Mouse (Mus musculus): Measurements from ENCODE around the gene Slc2a4. TPM values are rescaled to one million over a fixed set of nuclear protein-coding genes. Genes with fewer than 3 reads are reported as not detected.

Gene Slc2a4
- polyA plus RNA-seq, 1 experiment = 1.9 TPM

DNA sequence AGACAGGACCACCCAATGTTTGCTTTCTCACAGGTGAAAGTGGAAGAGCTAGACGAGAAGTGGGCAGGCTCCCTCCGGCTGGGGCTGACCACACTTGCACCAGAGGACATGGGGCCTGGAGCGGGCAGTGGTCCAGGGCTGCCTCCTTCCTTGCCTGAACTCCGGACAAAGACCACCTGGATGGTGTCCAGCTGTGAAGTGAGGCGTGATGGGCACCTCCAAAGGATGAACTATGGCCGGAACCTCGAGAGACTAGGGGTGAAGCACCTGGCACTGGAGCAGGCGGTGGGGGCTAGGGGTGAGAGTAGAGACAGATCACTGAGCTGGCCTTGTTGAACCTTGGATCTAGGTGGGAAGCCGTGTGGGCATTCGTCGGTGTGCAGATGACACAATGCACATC lies 39.3 kb downstream of the Slc2a4 start:
- no peak overlapping the region for H3K27ac ChIP-seq (ENCODE audit: control insufficient read depth, insufficient read depth, low read depth, low read length)
- no peak overlapping the region for H3K4me3 ChIP-seq (ENCODE audit: control insufficient read depth, low read depth, low read length)
- no peak for TF ChIP-seq CTCF (IDR thresholded peaks at IDR 0.05; ENCODE audit: control insufficient read depth, insufficient read depth, insufficient replicate concordance, low read depth, low read length)
- TF ChIP-seq POLR2A (IDR thresholded peaks at IDR 0.05; ENCODE audit: control insufficient read depth, low read depth, low read length) = no peak
- H3K4me1 ChIP-seq (ENCODE audit: control insufficient read depth, insufficient read depth, low read length) = peaks cover 5% of the 10 kb centered on the region
- peaks cover 6% of the 10 kb centered on the region for H3K36me3 ChIP-seq (ENCODE audit: control insufficient read depth, insufficient read depth, low read length)
- no peaks in the 10 kb centered on the region for H3K27me3 ChIP-seq (ENCODE audit: control insufficient read depth, insufficient read depth, low read length)

DNA sequence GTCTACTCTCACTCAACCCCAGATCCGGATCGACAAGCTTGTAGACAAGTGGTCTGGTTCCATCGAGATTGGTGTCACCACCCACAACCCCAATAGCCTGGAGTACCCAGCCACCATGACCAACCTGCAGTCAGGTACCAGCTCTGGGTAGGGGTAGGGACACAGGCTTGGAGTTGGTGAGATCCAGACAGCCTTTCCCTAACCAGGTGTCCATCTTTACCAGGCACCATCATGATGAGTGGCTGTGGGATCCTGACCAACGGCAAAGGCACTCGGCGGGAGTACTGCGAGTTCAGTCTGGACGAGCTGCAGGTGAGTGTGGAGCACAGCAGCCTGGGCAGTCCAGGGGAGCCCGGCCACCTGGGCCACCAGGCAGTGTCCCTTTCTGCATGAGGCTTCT lies 43.7 kb downstream of the Slc2a4 start:
- peaks cover 4% of the 10 kb centered on the region for H3K36me3 ChIP-seq (ENCODE audit: control insufficient read depth, insufficient read depth, low read length)
- H3K27me3 ChIP-seq (ENCODE audit: control insufficient read depth, insufficient read depth, low read length) = no peaks in the 10 kb centered on the region
- H3K4me3 ChIP-seq (ENCODE audit: control insufficient read depth, low read depth, low read length) = no peak overlapping the region
- H3K27ac ChIP-seq (ENCODE audit: control insufficient read depth, insufficient read depth, low read depth, low read length) = no peak overlapping the region
- no peak for TF ChIP-seq POLR2A (IDR thresholded peaks at IDR 0.05; ENCODE audit: control insufficient read depth, low read depth, low read length)
- no peak for TF ChIP-seq CTCF (IDR thresholded peaks at IDR 0.05; ENCODE audit: control insufficient read depth, insufficient read depth, insufficient replicate concordance, low read depth, low read length)
- H3K4me1 ChIP-seq (ENCODE audit: control insufficient read depth, insufficient read depth, low read length) = peaks cover 6% of the 10 kb centered on the region

DNA sequence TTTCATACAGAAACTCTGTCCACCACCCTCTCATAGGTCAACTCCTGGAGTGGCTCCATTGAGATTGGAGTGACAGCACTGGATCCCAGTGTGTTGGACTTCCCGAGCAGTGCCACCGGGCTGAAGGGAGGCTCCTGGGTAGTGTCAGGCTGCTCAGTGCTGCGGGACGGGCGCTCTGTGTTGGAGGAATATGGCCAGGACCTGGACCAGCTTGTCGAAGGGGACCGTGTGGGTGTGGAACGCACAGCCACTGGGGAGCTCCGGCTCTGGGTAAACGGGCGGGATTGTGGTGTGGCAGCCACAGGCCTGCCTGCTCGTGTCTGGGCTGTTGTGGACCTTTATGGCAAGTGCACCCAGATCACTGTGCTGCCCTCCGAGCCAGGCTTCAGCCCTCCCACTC lies 45.0 kb downstream of the Slc2a4 start:
- no peak for TF ChIP-seq POLR2A (IDR thresholded peaks at IDR 0.05; ENCODE audit: control insufficient read depth, low read depth, low read length)
- TF ChIP-seq CTCF (IDR thresholded peaks at IDR 0.05; ENCODE audit: control insufficient read depth, insufficient read depth, insufficient replicate concordance, low read depth, low read length) = no peak
- no peak overlapping the region for H3K27ac ChIP-seq (ENCODE audit: control insufficient read depth, insufficient read depth, low read depth, low read length)
- H3K4me3 ChIP-seq (ENCODE audit: control insufficient read depth, low read depth, low read length) = peak overlapping the region; percentile 83
- peaks cover 4% of the 10 kb centered on the region for H3K36me3 ChIP-seq (ENCODE audit: control insufficient read depth, insufficient read depth, low read length)
- H3K4me1 ChIP-seq (ENCODE audit: control insufficient read depth, insufficient read depth, low read length) = peaks cover 6% of the 10 kb centered on the region
- H3K27me3 ChIP-seq (ENCODE audit: control insufficient read depth, insufficient read depth, low read length) = no peaks in the 10 kb centered on the region

DNA sequence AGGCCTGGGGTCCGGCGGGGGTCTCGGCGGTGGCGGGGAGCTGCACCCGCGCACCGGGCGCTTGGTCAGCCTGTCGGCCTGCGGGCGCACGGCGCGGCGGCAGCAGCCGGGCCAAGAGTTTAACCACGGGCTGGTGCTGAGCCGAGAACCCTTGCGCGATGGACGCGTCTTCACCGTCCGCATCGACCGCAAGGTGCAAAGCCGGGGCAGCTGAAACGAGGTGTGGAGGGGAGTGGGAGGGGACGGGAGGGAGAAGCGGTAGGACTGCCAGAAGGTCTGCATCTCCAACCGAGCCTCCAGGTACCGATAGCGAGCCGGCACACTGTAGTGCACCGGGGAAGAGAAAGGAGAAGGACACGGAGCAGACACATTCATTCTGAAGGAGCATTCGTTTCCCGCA lies 46.0 kb downstream of the Slc2a4 start:
- Histone ChIP-seq H3K36me3 (ENCODE audit: control insufficient read depth, insufficient read depth, low read length) (peaks cover 1% of the 10 kb centered on the region), H3K27ac (ENCODE audit: control insufficient read depth, insufficient read depth, low read depth, low read length) (peak overlapping the region; percentile 21), H3K27me3 (ENCODE audit: control insufficient read depth, insufficient read depth, low read length) (no peaks in the 10 kb centered on the region), H3K4me3 (ENCODE audit: control insufficient read depth, low read depth, low read length) (peak overlapping the region; percentile 83), H3K4me1 (ENCODE audit: control insufficient read depth, insufficient read depth, low read length) (peaks cover 6% of the 10 kb centered on the region)
- TF ChIP-seq POLR2A (IDR thresholded peaks at IDR 0.05; ENCODE audit: control insufficient read depth, low read depth, low read length) = no peak
- no peak for TF ChIP-seq CTCF (IDR thresholded peaks at IDR 0.05; ENCODE audit: control insufficient read depth, insufficient read depth, insufficient replicate concordance, low read depth, low read length)

DNA sequence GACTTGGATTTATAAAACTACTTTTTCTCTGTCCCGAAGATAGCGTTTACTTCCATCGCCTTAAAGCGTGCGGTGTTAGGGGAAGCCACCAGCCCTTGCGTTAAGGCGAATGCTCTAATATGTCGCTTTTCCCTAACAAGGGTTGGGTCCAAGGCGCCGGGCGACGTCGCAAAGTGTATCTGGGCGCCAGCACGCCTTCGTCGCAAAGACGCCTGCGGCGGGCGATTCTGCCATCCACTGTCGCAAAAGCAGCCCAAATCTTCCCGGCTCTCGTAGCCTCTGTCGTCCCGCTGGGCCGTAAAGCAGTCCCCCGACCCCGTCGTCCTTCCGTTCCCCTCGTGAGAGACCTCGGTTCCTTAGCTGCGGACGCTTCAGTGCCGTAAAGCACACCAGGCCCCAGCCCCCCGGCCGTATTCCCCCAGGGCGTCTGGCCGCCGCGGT lies 46.6 kb downstream of the Slc2a4 start:
- peak overlapping the region; percentile 83 for H3K4me3 ChIP-seq (ENCODE audit: control insufficient read depth, low read depth, low read length)
- H3K27me3 ChIP-seq (ENCODE audit: control insufficient read depth, insufficient read depth, low read length) = no peaks in the 10 kb centered on the region
- TF ChIP-seq POLR2A (IDR thresholded peaks at IDR 0.05; ENCODE audit: control insufficient read depth, low read depth, low read length) (peak; percentile 80), CTCF (IDR thresholded peaks at IDR 0.05; ENCODE audit: control insufficient read depth, insufficient read depth, insufficient replicate concordance, low read depth, low read length) (no peak)
- no peaks in the 10 kb centered on the region; the same call in none of the 2 replicates for H3K36me3 ChIP-seq (ENCODE audit: control insufficient read depth, insufficient read depth, low read length)
- peaks cover 6% of the 10 kb centered on the region for H3K4me1 ChIP-seq (ENCODE audit: control insufficient read depth, insufficient read depth, low read length)
- H3K27ac ChIP-seq (ENCODE audit: control insufficient read depth, insufficient read depth, low read depth, low read length) = peak overlapping the region; percentile 90

DNA sequence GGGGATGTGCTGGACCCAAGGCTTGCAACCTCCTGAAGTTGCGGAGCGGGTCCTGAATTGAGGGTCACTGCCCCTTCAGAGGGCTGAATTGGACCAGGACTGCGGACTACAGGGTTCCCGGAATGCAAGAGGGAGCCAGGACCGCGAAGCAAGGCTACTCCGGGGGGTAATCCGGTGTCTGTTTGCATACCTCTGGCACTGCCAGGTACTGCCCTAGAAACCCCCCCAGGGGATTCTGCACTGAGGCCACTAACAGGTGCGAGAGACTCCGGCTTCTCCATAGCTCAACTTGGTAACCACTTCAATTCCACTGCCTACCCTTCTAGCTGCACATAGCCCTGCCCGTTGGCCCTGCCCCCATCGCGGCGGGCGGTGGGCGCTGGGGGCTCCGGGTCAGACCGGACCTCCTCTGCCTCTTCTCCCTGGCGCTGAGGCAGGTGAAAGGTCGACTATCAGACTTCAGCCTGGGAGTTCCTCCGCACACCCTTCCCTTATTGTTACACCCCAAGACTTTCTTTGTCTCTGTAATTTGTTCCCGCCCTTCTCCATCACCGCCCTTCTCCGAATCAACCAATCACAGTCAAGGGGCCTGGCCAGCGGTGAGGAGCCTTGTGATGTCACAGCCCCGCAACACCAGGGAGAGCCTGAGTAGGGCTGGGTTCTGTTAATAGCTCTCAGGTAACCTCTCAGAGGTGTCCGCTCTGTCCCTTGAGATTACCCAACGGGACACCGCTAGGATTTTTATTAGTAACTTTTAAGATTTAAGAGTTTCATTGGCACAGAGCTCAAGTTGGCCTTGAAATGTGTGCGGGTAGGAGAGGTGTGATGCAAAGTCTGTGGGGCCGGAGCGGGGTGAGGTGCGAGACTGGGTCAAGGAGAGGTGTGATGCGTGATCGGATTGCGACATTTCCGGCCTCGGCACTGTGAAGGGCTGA lies 47.2 kb downstream of the Slc2a4 start, which contains the start of the genes 2810408A11Rik and Neurl4:
Gene 2810408A11Rik, minus strand, starts transcription at position 517 of the 935 bp plus-strand sequence.
Gene Neurl4, plus strand, starts transcription at position 602 of the 935 bp plus-strand sequence.
- H3K4me1 ChIP-seq (ENCODE audit: control insufficient read depth, insufficient read depth, low read length) = peaks cover 6% of the 10 kb centered on the region

DNA sequence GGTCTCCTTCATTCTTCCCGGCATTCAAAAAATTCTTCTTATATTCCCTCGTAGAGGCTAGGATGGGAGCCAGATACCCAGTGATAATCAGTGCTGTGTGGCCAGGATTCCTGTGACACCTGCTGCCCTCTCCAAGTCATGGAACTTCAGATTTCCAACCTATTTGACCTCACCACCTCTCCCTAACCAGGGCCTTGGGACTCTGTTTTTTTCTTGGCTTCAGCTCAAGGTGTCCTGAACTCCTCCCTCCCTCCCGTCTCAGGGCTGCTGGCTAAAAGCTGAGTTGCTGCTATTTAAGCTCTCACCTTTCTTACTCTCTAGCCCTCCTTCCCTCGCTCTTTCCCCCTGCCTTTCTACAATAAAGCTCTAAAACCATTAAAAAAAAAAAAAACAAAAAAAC lies 48.1 kb downstream of the Slc2a4 start:
- H3K36me3 ChIP-seq (ENCODE audit: control insufficient read depth, insufficient read depth, low read length) = no peaks in the 10 kb centered on the region; the same call in none of the 2 replicates
- TF ChIP-seq CTCF (IDR thresholded peaks at IDR 0.05; ENCODE audit: control insufficient read depth, insufficient read depth, insufficient replicate concordance, low read depth, low read length) (no peak), POLR2A (IDR thresholded peaks at IDR 0.05; ENCODE audit: control insufficient read depth, low read depth, low read length) (no peak)
- peaks cover 6% of the 10 kb centered on the region for H3K4me1 ChIP-seq (ENCODE audit: control insufficient read depth, insufficient read depth, low read length)
- peak overlapping the region; percentile 82 for H3K4me3 ChIP-seq (ENCODE audit: control insufficient read depth, low read depth, low read length)
- H3K27ac ChIP-seq (ENCODE audit: control insufficient read depth, insufficient read depth, low read depth, low read length) = no peak overlapping the region
- H3K27me3 ChIP-seq (ENCODE audit: control insufficient read depth, insufficient read depth, low read length) = no peaks in the 10 kb centered on the region

More for the DNA sequence above, 47.2 kb downstream of the Slc2a4 start, which contains the start of the genes 2810408A11Rik and Neurl4:
- H3K27ac ChIP-seq (ENCODE audit: control insufficient read depth, insufficient read depth, low read depth, low read length) = peak within 1 kb of the TSS; percentile 90
- no peaks in the 10 kb centered on the region for H3K27me3 ChIP-seq (ENCODE audit: control insufficient read depth, insufficient read depth, low read length)
- H3K36me3 ChIP-seq (ENCODE audit: control insufficient read depth, insufficient read depth, low read length) = no peaks in the 10 kb centered on the region; the same call in none of the 2 replicates
- TF ChIP-seq CTCF (IDR thresholded peaks at IDR 0.05; ENCODE audit: control insufficient read depth, insufficient read depth, insufficient replicate concordance, low read depth, low read length) = no peak
- TF ChIP-seq POLR2A (IDR thresholded peaks at IDR 0.05; ENCODE audit: control insufficient read depth, low read depth, low read length) = peak; percentile 68
- H3K4me3 ChIP-seq (ENCODE audit: control insufficient read depth, low read depth, low read length) = peak within 1 kb of the TSS; percentile 83

All from testis, adult 2 months (tissue).